Mouse (Mus musculus) gastrocnemius, postnatal 4 days (tissue): ENCODE results near the gene Trub1. TPM values are rescaled to one million over a fixed set of nuclear protein-coding genes. Genes with fewer than 3 reads are reported as not detected.

Experiments used
- DNase-seq, 2 experiments: peaks; one replicate each; pipeline ENCODE4 v3.0.0; 2021 to 2022; ENCODE audit warnings: low spot score in 2 of 2, mixed read lengths in 2 of 2
- total RNA-seq, 2 experiments: library from RNA; stranded (reverse); gene quantifications; 2 replicates each; pipeline ENCODE4 v1.2.3; 2021

Gene Trub1
- total RNA-seq, 2 experiments from 2014 or later: 11.8 to 14.1 TPM

DNA sequence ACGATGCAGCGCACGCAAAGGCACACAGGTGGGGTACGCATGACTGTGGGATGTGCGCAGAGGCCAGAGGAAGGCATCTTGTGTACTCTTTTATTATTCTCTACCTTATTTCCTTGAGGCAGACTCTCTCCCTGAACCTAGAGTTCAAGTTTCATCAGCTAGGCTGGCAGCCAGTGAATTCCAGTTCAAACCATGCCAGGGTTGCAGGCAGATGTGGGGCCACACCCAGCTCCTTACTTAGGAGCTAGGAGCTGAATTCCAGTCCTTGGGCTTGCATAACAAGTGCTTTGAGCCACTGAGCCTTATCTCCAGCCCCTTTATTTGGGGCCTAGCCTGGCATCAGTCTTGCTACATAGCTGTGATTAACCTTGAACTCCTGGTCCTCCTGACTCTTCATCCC lies 13.4 kb upstream of the Trub1 start:
- DNase-seq: no peak

DNA sequence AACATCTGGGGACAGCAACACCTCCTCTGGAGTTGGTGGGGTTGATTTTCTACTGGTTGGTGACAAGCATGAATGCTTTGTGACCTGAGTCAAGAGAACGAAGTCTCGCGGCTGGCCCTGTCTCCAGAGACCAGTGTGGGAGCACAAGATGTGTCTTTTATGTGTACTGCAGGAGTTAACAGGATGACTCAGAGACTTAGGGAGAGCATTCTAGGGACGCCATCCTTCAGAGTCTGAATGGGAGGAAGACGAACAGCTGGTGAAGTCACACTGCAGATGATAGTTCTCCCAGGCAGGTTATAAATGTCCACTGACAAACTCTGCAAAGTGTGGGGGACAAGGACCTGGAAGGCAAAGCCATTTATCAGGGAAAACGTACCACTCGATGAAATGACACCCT lies 11.2 kb upstream of the Trub1 start:
- DNase-seq: no peak

DNA sequence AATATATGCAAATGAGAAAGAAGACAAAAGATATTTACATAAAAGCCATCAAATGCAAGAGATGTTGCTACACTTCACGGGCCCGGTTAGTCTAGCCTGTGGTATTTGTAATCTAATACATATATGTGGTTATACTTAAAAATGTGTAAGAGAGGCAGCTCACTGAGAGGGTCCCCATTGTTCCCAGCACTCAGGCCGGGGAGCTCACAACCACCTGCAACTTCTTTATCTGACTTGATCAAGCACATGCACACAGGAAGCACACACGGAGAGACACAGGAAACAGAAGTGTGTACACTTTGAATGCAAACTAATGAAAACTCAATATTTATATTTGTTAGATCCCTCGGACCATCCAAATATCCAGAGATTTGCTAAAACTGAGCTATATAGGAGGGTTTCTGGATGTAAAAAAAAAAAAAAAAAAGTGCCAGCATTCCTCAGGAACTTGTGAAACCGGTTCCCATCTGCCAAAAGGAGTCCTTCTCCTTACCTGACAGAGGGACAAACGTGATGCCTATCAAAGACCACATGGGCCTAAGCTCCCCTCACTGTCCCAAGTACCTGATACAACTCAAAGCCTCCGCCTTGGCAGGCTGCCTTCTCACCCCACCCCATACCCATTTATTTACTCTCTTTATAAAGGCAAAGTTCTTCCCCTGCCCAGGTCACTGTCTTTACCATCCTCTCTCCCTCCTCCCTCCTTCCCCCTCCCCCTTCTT lies 9.6 kb upstream of the Trub1 start:
- no peak for DNase-seq

DNA sequence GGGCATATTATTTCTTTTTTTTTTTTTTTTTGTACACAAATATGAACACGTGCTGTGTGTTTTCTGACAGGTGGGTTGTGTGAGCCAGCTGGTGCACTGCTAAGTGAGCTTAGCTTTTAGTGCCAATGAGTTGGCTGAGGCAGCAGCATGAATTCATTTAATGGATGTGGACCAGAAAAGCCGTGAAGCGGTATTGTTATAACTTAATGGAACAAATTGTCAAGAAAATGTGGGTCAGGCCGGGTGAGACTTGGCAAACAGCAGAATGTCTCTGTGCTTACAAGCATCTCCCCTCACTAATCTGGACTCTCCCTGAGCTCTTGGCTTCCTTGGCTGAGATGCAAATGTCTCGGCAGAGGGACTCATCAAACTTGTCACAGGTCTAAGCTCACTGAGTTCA lies 7.7 kb upstream of the Trub1 start:
- DNase-seq: no peak

DNA sequence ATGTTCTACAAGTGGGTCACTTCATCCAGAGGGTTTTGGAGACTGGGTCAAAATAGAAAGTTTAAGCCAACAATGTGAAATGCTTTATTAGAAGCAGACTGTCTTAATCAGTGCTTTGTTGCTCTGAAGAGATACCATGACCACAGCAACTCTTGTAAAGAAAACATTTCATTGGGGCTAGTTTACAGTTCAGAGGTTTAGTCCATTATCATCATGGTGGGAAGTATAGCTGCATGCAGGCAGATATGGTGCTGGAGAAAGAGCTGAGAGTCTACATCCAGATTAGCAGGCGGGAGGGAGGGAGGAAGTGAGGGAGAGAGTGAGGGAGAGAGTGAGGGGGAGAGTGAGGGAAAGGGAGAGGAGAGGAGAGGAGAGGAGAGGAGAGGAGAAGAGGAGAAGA lies 1.9 kb upstream of the Trub1 start:
- DNase-seq: no peak

DNA sequence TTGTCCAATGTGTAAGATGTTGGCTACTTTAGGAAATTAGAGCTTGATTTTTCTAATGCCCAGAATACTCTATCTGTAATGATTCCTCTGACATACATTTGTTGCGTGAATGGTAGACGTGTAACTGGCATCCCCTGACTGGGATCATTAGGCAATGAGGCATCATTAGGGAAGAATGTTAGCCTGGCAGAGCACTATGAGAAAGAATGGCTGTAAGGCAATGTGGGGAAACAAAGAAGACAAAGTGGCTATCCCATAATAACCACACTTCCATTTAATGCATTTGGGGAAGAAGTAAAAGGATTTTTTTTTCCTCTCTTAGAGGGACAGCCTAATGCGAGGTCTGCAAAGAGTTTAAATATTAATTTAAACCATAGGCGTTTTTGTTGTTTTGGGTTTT lies 950 bp upstream of the Trub1 start:
- DNase-seq: no peak

DNA sequence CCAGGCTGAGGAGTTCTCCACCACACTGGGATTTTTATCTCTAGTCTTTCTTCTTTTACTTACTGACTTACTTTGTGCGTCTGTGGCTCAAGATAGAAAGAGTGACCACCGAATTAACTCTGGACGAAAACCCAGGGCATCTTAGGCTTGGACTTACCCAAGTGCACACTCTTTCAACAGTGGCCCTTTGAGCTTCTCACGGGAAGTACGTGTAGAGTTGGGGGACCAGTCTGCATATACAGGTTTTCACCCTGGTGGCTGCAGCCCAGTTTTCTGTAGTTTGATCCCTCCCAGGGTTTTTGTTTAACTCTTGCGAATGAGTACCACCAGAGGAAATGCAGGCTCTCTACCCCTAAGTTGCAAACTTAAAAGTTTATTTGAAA lies 497 bp downstream of the Trub1 start:
- DNase-seq: no peak

DNA sequence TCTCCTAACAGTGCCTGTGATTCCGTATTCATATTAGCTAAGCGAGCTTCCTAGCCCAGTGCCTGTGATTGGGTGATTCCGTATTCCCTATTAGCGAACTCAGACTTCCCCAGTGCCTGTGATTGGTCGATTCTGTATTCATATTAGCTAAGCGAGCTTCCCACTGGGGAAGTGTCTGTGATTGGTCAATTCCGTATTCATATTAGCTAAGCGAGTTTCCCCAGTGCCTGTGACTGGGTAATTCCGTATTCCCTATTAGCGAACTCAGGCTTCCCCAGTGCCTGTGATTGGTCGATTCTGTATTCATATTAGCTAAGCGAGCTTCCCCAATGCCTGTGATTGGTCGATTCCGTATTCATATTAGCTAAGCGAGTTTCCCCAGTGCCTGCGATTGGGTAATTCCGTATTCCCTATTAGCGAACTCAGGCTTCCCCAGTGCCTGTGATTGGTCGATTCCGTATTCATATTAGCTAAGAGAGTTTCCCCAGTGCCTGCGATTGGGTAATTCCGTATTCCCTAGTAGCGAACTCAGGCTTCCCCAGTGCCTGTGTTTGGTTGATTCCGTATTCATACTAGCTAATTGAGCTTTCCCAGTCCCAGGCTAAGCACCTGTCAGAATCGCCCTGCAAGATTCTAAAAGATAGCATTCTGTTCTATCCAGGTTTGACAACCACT lies 2.7 kb downstream of the Trub1 start:
- DNase-seq: no peak

DNA sequence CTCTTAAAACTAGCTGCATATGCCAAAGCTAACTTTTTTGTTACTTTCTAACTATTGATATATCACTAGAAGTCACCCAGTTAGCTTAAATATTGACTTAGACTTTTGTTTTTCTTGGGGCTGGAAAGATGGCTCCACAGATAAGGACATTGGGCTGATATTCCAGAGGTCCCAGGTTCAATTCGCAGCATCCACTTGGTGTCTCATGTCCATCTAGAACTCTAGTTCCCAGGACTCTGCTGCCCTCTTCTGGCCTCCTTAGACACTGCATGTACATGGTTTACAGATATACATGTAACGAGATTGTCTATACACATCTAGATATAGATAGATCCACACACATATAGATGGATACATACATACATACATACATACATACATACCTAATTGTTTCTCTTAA lies 4.4 kb downstream of the Trub1 start:
- peak in 1 of 2 experiments; percentile 38 for DNase-seq

DNA sequence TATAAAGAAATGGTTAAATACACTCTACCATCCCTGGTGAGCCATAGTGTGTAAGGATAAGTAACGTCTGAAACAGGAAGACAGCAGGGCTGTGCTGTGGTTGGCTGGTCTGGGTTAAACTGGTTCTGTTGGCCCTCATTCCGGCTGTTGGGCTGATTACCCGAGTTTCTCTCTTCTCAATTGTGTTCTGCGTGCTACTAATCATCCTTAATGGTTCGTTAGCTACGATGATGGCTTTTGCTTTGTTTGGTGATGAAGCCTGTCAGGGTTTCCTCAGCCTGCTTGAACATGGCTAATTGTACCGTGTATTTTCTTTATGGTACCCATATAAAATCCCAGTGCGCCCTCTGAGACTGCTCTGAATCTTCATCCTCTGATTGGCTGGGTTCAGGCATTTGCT lies 11.0 kb downstream of the Trub1 start:
- no peak for DNase-seq

DNA sequence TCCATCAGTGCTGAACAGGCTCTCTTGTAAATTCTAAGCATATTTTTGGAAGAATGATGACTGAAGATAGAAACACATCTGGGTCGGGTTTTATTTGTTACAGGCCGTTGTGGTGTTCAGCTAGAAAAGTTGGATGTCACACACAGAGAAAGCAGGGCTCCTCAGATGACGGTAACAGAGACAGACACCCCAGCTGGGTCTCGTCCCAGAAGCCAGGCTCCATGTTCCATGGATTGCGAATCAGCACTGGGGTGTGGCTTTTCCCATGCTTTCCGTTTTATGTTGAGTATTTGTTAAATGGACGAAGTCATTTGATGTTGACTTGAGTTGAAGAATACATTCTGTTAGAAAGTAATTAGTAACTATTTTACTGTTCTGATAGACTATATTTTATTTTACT lies 13.0 kb downstream of the Trub1 start:
- no peak for DNase-seq

DNA sequence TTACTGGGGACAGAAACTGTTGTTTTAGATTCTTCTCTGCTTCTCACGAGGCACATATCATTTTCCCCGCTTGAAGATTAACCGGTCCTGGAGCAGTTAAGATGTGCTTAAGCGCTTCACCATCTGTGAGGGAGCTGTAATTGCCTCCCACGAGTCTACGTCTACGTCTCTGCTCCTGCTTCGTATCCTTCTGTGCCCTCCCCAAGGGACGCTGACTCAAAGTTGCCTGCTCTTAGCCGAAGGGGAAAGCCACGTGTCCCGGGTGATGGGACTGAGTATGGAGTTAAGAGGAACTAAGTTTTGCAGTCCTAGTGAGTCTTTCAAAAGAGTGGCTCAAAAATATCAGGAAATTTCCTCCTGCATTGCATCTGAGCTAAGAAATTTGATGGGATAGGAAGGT lies 18.3 kb downstream of the Trub1 start:
- no peak for DNase-seq

DNA sequence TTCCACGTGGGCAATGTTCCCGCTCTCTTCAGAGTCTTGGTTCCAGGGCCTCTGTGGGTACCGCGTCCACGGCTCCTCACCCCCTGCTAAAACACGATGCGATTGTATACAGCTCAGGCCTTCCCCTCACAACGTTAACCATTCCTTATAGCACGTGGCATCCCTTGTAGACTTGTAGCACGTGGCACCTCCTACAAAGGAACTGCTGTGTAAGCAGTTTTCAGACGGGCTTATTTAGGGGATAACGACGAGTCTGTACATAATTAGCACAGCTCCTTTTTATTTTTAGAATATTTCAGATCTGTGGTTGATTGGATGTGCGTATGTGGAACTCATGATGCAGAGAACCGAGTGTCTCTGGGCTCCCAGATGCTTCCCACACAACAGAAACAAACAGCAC lies 19.5 kb downstream of the Trub1 start:
- no peak for DNase-seq

DNA sequence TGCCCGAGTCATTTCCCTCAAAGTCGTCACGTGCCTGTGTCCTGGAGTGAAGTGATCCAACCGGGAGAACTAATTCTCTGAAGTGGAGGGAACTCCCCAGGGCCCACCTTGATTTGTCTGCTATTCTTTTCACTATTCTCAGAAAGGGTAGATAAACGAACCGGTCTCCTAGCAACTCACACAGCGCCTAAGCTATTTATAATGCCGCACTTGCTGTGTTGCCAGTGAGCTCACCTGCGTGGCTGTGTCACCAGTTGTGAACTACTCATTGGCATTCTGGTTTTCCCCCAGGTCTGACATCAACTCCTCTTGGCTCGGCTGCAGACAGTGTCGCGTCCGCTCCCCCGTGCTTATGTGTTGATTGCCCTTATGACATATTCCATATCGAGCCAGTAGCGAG lies 20.6 kb downstream of the Trub1 start:
- no peak for DNase-seq

DNA sequence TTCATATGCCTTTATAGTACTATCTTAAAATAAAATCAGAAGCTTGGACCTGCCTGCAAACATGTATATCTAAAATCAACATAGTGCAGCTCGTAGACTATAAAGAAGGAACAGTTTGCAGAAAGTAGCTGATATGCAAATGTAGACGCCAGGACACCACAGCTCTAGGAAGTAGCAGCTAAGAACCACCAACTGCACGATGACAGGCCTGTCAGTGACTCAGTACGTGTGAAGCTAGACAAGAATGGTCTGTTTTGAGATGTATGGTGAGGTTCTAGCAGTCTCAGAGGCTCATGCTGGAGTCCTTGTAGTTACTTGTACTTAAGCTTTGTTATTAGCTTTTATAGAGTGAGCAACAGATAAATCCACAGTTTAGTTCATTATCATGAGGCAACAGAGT lies 22.6 kb downstream of the Trub1 start:
- DNase-seq: no peak

DNA sequence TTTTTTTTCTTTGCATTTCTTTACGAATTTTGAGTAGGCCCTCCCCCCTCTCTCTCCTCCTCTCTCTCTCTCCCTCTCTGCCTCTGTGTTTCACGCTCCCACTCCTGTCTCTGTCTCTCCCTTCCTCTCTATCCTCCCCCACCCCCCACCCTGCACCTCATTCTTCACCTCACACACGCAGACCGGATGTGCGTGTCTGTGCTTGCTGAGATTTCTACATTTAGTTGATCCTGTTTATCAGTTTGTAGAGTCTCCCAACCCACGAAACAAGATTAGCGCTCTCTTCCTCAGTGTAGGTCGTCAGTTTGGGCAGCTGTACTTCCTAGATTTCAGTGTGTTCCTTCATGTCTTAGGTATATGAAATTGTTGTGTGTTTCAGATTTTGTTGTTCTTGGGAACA lies 24.6 kb downstream of the Trub1 start:
- DNase-seq: no peak

DNA sequence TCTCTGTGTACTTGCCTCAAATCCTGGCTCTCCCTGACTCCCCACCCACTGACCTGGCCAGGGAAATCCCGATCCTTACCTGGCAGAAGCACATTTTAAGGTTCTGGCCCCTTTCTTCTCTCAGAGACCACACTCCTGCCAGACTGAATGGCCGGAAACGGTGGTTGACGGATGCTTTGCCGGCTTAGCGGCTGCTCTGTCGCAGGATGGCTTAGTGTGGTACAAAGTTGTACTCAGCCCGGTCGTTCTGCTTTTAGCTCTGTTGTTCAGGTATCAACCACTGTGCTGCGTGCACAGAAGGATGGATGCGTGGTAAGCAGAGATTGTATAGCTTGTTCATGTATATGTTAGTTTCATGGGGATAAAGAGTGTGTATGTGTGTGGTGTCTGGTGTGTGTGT lies 25.3 kb downstream of the Trub1 start:
- DNase-seq: no peak

DNA sequence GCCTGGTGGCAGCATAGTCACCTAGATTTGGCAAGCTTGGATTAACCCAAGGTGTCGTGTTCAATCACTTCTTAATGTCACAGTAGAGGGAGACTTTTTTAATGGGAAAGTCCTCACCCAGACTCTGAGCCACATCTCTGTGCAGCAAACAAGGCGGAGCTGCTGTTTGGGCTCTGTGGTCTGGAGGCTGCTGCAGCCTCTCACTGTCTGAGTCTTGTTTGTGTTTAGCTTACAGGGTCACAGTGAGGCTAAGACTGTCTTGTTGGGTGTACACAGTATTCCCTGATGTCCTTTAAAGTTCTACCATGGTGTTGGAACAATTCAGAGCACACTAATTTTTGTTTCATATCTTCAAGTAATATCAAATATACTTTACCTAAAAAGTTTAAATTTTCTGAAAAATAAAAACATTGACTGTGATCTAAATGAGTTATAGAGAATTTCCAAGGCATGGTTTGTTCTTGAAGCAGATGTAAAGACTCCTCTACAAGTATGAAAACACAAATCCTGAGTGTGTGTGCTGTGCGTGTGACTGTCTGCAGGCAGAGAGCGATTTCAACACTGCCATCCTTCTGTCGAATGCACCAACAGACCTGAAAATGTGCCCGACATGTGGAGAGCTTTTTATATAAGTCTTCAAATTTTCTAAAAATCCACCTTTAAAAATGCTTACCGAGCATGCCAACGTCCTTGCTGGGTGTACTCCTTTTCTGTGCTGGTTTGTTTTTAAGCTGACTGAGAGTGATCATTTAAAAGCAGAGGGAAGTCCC lies 27.4 kb downstream of the Trub1 start:
- DNase-seq: no peak

DNA sequence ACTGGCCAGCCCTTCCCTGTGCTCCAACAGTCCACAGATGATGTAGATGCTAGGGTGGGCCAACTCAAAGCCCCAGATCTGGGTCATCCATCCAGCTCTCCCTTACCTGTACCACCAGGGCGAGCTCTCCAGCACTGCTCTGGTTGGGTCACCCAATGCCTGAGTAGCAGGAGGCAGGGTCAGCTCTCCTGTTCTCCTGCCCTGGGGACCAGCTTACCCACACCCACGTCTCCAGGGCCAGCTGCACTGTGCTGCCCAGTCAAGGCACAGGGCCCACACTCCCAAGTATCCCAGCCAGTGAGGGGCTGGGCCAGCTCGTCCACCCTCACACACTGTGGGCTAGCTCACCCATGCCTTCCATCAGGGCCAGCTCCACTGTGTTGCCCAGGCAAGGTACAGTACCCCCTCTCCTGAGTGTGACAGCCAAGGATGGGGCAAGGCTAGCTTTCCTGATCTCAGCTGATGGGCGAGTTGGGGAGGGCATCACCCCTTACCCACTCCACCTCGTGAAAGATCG lies 29.1 kb downstream of the Trub1 start:
- DNase-seq: no peak

DNA sequence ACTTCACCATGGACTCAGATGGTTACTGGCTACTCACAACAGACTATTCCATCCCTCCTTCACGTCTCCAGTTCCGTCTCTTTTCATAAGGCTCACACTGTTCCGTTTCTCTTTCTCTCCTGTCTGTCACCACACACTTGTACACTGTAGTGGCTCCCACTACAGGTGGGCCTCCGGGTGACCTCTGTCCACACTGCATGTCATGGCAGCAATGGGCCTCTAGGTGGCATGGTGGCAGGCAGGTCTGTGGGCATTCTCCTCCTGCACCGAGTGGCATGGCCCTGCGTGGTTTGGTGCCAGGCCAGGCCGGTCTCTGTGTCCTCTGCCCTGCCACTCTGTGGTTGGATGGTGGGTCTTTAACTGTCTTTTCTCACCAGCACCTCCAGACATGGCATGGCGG lies 30.1 kb downstream of the Trub1 start:
- DNase-seq: peak in 1 of 2 experiments; percentile 33

DNA sequence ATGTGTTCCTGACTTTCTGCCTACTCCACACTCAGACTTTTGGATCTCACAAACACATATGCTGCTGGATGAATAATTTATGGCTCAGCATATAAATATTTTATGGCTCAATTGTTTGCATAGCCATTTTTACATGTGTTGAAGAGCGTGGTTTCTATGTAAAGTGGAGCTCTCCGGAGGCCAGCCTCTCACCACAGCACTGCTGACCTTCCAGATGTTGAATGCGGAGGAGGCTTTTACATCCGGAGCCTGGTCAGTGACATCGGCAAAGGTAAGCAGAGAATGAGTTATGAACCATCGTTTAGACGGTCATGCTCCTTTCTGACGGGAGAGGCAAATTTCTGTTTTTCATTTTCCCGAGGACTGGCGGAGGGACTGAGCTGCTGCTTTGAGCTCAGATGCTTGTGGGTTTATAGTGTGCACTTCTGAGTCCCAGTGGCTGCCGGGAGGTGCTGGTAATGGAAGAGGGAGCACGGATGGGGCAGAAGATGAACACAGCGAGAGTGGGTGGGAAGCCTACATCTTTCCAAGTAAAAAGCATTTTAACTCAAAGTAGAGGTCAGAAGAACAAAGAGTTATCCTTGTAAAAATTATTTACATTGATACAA lies 34.4 kb downstream of the Trub1 start:
- DNase-seq: no peak

DNA sequence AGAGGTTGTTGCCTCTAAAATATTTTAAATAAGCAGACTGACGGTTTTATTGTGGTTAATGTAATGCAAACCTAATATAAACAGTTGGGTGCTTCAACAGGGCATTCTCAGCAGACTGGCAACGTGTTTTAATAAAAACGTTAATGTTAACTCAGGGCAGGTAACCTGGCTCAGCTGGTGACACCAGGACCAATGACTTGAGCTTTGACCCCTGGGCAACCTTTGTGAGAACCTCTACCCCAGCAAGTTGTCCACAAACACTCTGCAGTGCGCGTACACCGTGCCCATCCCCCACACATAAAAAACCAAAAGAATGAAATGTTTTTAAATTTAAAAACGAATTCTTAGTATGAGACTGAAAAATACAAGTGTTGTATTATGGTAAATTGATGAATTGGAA lies 36.8 kb downstream of the Trub1 start:
- no peak for DNase-seq
